Mouse (Mus musculus): ENCODE measurements around the gene Osbpl8. TPM values are rescaled to one million over a fixed set of nuclear protein-coding genes. Genes with fewer than 3 reads are reported as not detected.
A peak's percentile ranks its signal among the peaks of the same experiment; 100 is the strongest.
"Not testable (repeated sequence)": the region's sequence is repeated elsewhere in the genome, so short reads cannot be mapped to it uniquely, and the experiment has no call there.

Osbpl8 gene
- total RNA-seq, 2 experiments from 2014 or later, result 26.1 to 30.9 TPM

DNA sequence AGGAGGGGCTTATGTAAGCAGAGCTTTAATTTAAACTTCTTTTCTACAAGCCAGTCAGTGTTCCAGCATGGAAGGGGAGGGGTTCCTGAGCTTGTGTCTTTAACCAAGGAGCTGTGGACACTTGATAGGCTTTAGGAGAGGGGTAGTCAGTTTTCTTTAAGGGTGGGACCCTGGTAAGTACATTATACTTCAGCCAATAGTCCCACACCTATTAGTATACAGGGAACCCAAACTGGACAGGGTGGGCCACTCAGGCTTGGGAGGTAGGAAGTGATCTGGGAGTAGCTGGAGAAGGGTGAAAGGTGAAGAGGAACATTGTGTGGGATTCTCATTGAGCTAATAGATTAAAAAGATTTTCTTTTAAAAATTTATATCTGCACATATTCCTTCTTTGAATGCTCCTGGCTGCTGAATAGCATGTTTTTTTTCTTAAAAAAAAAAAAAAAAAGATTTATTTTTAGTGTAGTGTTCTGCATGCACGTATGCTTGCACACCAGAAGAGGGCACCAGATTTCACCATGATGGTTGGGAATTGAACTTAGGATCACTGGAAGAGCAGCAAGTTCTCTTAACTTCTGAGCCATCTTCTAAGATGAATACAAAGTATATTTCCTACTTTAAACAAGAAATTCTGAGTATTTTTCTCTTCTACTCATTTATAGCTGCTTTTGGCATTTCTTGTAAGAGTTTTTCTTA, 21.2 kb downstream of the Osbpl8 start:
- no peak for DNase-seq

GRCm38 (mm10) chr10:111189022-111189555, 24.5 kb downstream of the Osbpl8 start:
- peak in 1 of 2 experiments; percentile 11 for DNase-seq

DNA sequence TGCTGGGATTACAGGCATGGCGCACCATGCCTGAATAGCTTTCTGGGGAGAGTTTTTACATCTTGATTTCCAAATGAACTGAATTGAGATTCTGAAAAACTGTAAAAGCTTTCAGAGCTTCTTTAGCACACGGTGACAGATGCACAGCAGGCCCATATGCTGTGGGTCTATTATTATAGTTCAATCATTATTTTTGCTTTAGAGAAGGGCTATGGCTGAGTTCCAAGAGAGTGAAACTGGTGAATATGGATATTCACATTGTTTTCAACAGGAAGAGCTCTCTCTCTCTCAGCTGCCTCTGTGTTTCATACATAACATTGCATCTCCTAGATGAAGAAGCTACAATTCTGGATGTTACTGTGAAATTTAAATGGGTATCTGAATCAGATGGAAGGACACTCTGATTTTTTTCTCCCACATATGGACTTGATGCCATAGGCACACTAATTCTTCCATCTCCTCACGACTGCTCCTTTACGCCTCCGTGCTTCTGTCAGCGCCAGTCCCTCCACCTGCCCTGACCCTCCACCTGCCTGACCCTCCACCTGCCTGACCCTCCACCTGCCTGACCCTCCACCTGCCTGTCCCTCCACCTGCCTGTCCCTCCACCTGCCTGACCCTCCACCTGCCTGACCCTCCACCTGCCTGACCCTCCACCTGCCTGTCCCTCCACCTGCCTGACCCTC, 25.7 kb downstream of the Osbpl8 start:
- DNase-seq, result no peak

DNA sequence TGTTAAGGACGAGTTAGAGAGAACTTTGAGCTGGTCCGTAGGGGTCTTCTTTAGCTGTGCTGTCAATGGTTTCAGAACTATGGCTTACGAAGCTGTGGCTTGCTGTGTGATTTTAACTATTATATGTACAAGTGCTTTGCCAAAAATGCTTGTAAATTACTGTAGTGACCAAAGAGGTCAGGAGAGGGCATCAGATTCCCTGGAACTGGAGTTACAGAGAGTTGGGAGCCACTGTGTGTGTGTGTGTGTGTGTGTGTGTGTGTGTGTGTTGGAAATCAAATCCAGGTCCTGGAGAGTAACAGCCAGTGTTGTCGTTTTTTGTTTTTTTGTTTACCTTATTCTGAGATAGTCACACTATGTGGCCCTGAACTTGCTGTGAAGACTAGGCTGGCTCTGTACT, 29.0 kb downstream of the Osbpl8 start:
- DNase-seq, result peak in 1 of 2 experiments; percentile 4

- no peak for DNase-seq
Observed at GRCm38 (mm10) chr10:111196191-111196590, 31.6 kb downstream of the Osbpl8 start.

DNA sequence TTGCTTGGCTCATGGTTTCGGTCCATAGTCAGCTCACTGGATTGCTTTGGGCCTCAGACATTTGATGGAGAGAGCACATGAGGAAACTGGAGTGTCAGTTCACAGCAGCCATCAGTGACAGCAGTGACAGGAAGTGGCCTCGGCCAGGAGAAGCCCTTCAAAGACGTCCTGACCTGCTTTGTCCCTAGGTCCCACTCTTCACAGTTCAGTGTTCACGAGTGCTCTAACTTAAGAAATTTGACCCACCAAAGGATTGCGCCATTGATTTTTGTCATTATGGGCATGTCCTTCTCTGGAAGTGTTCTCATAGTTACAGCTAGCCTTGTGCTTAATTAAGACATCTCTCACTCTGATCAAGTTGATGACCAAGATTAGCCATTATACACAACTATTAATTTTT, 34.2 kb downstream of the Osbpl8 start:
- not testable (repeated sequence) for DNase-seq

DNA sequence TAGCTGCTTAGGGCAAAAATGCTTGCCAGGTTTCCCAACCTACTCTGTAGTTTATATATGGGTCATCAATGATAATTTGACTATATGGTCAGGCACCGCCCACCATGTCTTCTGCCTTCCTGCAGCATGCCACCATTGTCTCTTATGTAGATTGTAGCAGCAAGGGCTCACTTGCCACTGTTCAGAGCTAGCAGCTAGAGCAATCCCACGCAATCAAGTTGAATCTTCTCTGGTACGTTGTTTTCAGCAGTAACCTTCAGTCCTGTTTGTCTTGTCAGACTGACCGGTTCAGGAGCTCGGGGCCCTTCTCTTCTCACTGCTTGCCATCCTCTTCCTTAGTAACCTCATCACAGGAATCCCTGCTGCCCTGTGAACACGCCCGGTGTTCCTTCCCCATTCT, 36.6 kb downstream of the Osbpl8 start:
- DNase-seq, result no peak

GRCm38 (mm10) chr10:111201666-111202065, 37.1 kb downstream of the Osbpl8 start:
- no peak for DNase-seq

- DNase-seq, result no peak
Observed at GRCm38 (mm10) chr10:111204089-111204488, 39.5 kb downstream of the Osbpl8 start.

DNA sequence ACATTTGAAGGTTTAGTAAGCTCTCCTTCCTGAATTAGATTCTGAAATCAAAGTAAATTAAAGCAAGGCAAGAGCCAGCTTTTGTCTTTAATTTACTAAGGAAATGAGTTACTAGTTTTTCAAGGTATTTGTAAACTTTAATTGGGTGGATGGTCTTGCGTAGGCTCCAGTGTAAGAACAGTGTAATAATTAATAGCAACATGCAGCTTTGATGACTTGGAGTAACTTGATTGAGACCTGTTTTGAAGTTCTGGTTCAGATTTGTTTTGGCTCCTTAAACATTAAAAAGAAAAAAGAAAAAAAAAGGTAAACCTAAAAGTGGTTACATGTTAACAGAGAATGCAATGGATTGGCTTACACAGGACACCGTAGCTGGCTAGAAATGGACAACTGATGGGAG, 40.9 kb downstream of the Osbpl8 start:
- DNase-seq, result no peak

- DNase-seq, result no peak
Observed at GRCm38 (mm10) chr10:111207386-111207785, 42.8 kb downstream of the Osbpl8 start.

- DNase-seq, result no peak
Observed at GRCm38 (mm10) chr10:111214084-111214483, 49.5 kb downstream of the Osbpl8 start.

DNA sequence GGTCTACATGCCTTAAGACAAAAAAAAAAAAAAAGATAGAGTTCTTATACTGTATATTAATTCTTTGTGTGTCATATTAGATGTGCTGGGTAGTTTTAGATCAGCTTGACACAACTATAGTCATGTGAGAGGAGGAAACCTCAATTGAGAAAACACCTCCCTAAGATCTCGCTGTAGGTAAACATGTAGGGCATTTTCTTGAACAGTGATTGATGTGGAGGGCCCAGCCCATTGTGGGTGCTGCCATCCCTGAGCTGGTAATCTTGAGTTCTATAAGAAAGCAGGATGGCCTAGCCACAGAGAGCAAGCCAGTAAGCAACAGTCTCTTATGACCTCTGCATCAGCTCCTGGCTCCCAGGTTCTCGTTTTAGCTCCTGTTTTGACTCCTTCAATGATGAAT, 50.1 kb downstream of the Osbpl8 start:
- no peak for DNase-seq

DNA sequence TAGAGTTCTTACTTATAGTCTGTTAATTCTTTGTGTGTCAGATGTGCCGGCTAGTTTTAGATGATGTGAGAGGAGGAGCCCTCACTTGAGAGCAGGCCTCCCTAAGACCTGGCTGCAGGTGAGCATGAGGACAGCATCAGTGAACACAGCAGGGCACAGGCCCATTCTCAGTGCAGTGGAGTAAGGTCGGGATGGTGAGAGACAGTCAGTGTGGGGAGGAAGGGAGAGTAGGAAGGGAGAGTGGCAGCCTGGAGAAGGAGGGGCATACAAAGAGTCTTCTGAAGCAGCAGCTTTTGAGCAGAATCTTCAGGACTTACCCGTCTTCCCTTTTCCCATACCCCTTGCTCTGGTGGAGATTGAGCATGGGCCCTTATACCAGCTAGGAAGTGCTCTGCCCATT, 51.0 kb downstream of the Osbpl8 start:
- no peak for DNase-seq

DNA sequence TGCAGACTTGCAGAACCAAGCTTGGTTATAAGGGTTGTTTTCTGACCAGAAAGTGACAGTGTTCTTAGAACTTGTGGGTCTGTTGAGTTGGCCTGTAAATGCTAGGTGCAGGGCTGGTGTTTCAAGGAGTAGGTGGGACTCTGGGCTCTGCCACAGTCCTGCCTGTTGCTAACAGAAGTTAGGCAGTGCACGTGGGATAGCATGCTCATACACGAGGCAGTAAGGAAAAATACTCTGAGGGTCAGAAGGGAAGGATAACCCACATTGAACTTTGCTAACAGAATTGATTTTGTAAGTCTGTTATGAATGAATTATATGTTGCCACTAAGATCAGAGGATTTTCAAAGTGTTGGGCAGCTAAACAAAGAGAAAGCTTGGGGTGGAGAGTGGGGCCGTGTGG, 51.6 kb downstream of the Osbpl8 start:
- no peak for DNase-seq

DNA sequence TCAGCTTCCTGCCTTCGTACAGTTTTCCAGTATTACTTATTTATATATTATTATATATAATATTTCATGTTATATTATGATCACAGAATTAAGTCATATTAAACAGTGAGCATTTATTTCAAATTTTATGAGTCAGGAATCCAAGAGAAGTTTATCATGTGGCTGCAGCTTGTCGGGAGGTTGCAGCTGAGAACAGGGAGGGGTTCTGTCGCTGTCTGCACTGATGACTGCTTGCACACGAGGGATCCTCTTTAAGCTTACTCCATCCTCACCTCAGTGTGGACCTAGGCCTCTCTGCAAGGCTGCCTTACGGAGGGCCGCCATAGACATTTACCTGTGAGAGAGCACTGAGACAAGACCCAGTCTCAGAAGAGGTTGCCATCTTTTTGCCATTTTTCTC, 58.0 kb downstream of the Osbpl8 start:
- DNase-seq, result no peak

DNA sequence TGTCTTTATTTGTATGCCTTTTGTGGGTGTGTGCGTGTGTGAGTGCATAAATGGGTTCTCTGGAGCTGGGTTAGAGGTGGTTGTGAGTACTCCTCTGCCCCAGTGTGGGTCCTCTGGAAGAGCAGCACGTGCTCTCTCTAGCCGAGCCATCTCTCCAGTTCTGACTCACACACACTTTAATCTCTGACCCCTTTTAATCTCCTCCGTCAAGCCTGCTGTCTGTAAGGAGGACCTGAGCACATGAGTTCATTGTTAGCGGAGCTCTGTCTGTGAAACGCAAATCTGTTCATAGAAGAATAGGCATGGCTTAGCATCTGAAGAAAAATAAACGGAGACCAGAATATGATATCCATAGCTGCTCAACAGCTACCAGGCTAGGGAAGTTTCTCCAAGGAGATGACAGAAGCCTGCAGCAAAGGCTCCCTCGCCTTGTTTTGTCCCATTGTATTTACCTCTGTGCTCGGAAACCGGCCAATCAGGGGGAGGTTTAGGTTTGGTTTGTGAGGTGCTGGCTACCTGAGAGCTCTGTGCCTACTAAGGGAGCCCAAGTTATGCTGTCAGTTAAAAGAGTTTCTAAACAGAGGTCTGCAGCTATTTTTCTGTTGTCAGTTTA, 58.8 kb downstream of the Osbpl8 start:
- DNase-seq, result peak; percentile 21 to 34

DNA sequence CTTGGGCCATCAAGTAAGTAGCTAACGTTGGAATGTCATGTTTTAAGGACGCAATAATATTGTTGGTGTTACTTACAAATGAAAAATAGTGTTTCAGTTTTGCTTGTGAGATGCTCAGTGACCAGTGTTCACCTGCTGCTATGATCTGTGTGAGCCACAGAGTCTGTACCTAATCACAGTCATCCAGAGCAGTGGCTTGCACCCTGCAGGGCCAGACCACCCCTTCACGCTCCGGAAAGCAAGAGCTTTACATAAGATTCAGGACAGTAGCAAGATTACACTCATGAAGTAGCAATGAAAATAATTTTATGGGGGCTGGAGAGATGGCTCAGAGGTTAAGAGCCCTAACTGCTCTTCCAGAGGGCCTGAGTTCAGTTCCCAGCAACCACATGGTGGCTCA, 60.1 kb downstream of the Osbpl8 start:
- DNase-seq, result no peak

DNA sequence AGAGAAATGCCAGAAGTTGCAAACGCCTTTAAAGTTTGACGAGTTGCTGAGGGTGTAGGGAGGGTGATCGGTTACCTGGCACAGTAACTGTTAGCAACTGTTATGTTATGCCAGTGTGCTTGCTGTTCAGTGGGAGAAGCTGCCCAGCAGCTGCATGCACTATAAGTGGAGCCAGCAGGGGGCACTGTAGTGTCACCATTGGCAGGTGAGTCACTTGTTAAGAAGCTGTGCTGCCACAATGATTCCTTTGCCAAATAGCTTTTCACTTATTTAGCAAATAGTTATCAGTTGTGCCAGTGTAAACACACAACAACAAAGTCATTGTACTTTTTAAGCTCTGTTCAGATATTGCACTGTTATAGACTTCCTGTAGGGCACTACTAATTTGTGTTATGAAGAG, 62.0 kb downstream of the Osbpl8 start:
- DNase-seq, result peak; percentile 95

DNA sequence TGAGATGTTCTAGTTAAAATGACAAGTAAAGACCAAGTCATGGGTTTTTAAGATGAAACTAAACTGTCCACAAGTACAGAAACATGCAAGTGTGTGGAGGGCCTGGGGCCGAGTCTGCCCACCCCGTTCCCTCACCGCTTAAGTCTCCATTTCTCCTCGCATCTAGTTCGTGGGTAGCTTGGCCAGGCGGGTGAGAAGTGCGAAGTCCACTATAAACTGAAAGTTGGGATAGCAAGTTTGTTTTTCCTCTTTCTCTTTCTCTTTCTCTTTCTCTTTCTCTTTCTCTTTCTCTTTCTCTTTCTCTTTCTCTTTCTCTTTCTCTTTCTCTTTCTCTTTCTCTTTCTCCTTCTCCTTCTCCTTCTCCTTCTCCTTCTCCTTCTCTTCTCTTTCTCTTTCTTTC, 67.7 kb downstream of the Osbpl8 start:
- DNase-seq, result not testable (repeated sequence)

- DNase-seq, result peak; percentile 60 to 63
Observed at GRCm38 (mm10) chr10:111233476-111234130, 69.1 kb downstream of the Osbpl8 start.

GRCm38 (mm10) chr10:111234450-111235288, 70.1 kb downstream of the Osbpl8 start:
- peak; percentile 48 to 63 for DNase-seq

All from adrenal gland, postnatal 36 days (tissue).